Mouse (Mus musculus) liver, embryonic 14.5 days (tissue): ENCODE results near the gene Cdc42ep4.

Source experiments
- CTCF ChIP-seq: IDR thresholded peaks from 2 replicates; pipeline ENCODE4 v1.5.1; 2016; ENCODE audit warnings: antibody characterized with exemption, low read depth, control low read depth
- EP300 ChIP-seq: IDR thresholded peaks from 2 replicates; pipeline ENCODE4 v1.6.1; 2016; ENCODE audit warnings: antibody characterized with exemption, low read depth

GRCm38 (mm10) chr11:113736848-113737552 lies 14.7 kb downstream of the Cdc42ep4 start:
- TF ChIP-seq CTCF, result no peak
- TF ChIP-seq EP300, result no peak
